Mouse (Mus musculus): ENCODE results near the gene Ebf1. TPM values are rescaled to one million over a fixed set of nuclear protein-coding genes. Genes with fewer than 3 reads are reported as not detected.
A peak's percentile ranks its signal among the peaks of the same experiment; 100 is the strongest.

The Ebf1 gene
- total and polyA plus RNA-seq, 2 experiments from 2014 or later, result 8.1 to 10.4 TPM

GRCm38 (mm10) chr11:44943781-44944180 is 326.7 kb downstream of the Ebf1 start:
- no peaks in the 10 kb centered on the region for H3K4me1 ChIP-seq (ENCODE audit: control insufficient read depth, insufficient read depth)
- DNase-seq (ENCODE audit: low spot score), result peak; percentile 25
- no peak overlapping the region for H3K4me2 ChIP-seq (ENCODE audit: low read depth, low read length)
- WGBS, result 59% methylated on average over 4 of the region's 4 CpGs
- no peak overlapping the region for H3K4me3 ChIP-seq (ENCODE audit: low read depth, low read length)
- H3K27ac ChIP-seq (ENCODE audit: low read depth), result no peak overlapping the region
- no peak for ATAC-seq (ENCODE audit: insufficient read depth, low read depth)
- no peaks in the 10 kb centered on the region for H3K36me3 ChIP-seq (replicated peaks; ENCODE audit: control insufficient read depth, insufficient read depth, low read length)
- no peaks in the 10 kb centered on the region for H3K9me3 ChIP-seq (replicated peaks; ENCODE audit: control insufficient read depth, low read length)
- no peak overlapping the region for H3K9ac ChIP-seq (replicated peaks; ENCODE audit: low read depth, low read length)
- H3K27me3 ChIP-seq (ENCODE audit: control insufficient read depth, insufficient read depth, low read length), result no peaks in the 10 kb centered on the region
- no peak for TF ChIP-seq EP300 (IDR thresholded peaks at IDR 0.05; ENCODE audit: low read depth)

- Histone ChIP-seq H3K27me3 (ENCODE audit: control insufficient read depth, insufficient read depth, low read length) (no peaks in the 10 kb centered on the region), H3K9me3 (replicated peaks; ENCODE audit: control insufficient read depth, low read length) (no peaks in the 10 kb centered on the region), H3K27ac (ENCODE audit: low read depth) (no peak overlapping the region), H3K9ac (replicated peaks; ENCODE audit: low read depth, low read length) (no peak overlapping the region), H3K36me3 (replicated peaks; ENCODE audit: control insufficient read depth, insufficient read depth, low read length) (no peaks in the 10 kb centered on the region), H3K4me2 (ENCODE audit: low read depth, low read length) (no peak overlapping the region), H3K4me1 (ENCODE audit: control insufficient read depth, insufficient read depth) (no peaks in the 10 kb centered on the region), H3K4me3 (ENCODE audit: low read depth, low read length) (no peak overlapping the region)
- DNase-seq (ENCODE audit: low spot score), result no peak
- WGBS, result 81% methylated on average over 2 of the region's 2 CpGs
- TF ChIP-seq CTCF (IDR thresholded peaks at IDR 0.05; ENCODE audit: low read depth) (no peak), EP300 (IDR thresholded peaks at IDR 0.05; ENCODE audit: low read depth) (no peak)
- ATAC-seq (ENCODE audit: insufficient read depth, low read depth), result no peak
Measured at GRCm38 (mm10) chr11:44944401-44944800, 327.3 kb downstream of the Ebf1 start.

- H3K9me3 ChIP-seq (replicated peaks; ENCODE audit: control insufficient read depth, low read length), result no peaks in the 10 kb centered on the region
- no peaks in the 10 kb centered on the region for H3K4me1 ChIP-seq (ENCODE audit: control insufficient read depth, insufficient read depth)
- WGBS, result 69% methylated on average over 3 of the region's 3 CpGs
- H3K4me3 ChIP-seq (ENCODE audit: low read depth, low read length), result no peak overlapping the region
- TF ChIP-seq CTCF (IDR thresholded peaks at IDR 0.05; ENCODE audit: low read depth) (no peak), EP300 (IDR thresholded peaks at IDR 0.05; ENCODE audit: low read depth) (no peak)
- no peak overlapping the region for H3K4me2 ChIP-seq (ENCODE audit: low read depth, low read length)
- ATAC-seq (ENCODE audit: insufficient read depth, low read depth) (no peak), DNase-seq (ENCODE audit: low spot score) (no peak)
- no peaks in the 10 kb centered on the region for H3K36me3 ChIP-seq (replicated peaks; ENCODE audit: control insufficient read depth, insufficient read depth, low read length)
- H3K27me3 ChIP-seq (ENCODE audit: control insufficient read depth, insufficient read depth, low read length), result no peaks in the 10 kb centered on the region
- no peak overlapping the region for H3K27ac ChIP-seq (ENCODE audit: low read depth)
- no peak overlapping the region for H3K9ac ChIP-seq (replicated peaks; ENCODE audit: low read depth, low read length)
Measured at GRCm38 (mm10) chr11:44946618-44947017, 329.5 kb downstream of the Ebf1 start.

- DNase-seq (ENCODE audit: low spot score) (peak; percentile 18), ATAC-seq (ENCODE audit: insufficient read depth, low read depth) (no peak; the same call in 1 of the 2 replicates)
- Histone ChIP-seq H3K9me3 (replicated peaks; ENCODE audit: control insufficient read depth, low read length) (no peaks in the 10 kb centered on the region), H3K4me2 (ENCODE audit: low read depth, low read length) (no peak overlapping the region), H3K9ac (replicated peaks; ENCODE audit: low read depth, low read length) (no peak overlapping the region), H3K4me3 (ENCODE audit: low read depth, low read length) (no peak overlapping the region), H3K27ac (ENCODE audit: low read depth) (no peak overlapping the region), H3K27me3 (ENCODE audit: control insufficient read depth, insufficient read depth, low read length) (no peaks in the 10 kb centered on the region), H3K36me3 (replicated peaks; ENCODE audit: control insufficient read depth, insufficient read depth, low read length) (no peaks in the 10 kb centered on the region), H3K4me1 (ENCODE audit: control insufficient read depth, insufficient read depth) (no peaks in the 10 kb centered on the region)
- 68% methylated on average over 6 of the region's 6 CpGs for WGBS
- TF ChIP-seq CTCF (IDR thresholded peaks at IDR 0.05; ENCODE audit: low read depth) (no peak), EP300 (IDR thresholded peaks at IDR 0.05; ENCODE audit: low read depth) (no peak)
Measured at GRCm38 (mm10) chr11:44948541-44948940, 331.4 kb downstream of the Ebf1 start.

DNA sequence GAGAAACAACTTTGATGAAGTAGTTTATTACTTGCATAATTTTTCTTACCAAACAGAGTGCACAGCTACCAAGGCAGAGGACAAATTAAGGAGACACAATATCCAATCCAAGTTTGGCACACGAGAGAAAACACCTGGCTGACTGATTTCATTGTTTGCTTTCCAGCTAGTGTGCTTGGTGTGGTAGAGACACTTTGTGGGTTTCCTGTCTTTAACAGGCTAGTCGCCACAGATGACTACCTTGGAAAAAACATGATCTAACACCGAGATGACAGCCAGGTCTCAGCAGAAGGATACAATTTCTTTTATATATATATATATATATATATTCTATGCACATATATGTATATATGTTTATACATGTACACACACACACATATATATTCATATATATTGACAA is 332.0 kb downstream of the Ebf1 start:
- Histone ChIP-seq H3K4me1 (ENCODE audit: control insufficient read depth, insufficient read depth) (no peaks in the 10 kb centered on the region), H3K4me2 (ENCODE audit: low read depth, low read length) (no peak overlapping the region), H3K9ac (replicated peaks; ENCODE audit: low read depth, low read length) (no peak overlapping the region), H3K9me3 (replicated peaks; ENCODE audit: control insufficient read depth, low read length) (no peaks in the 10 kb centered on the region), H3K36me3 (replicated peaks; ENCODE audit: control insufficient read depth, insufficient read depth, low read length) (no peaks in the 10 kb centered on the region), H3K4me3 (ENCODE audit: low read depth, low read length) (no peak overlapping the region), H3K27me3 (ENCODE audit: control insufficient read depth, insufficient read depth, low read length) (no peaks in the 10 kb centered on the region), H3K27ac (ENCODE audit: low read depth) (no peak overlapping the region)
- no peak for ATAC-seq (ENCODE audit: insufficient read depth, low read depth)
- no peak for TF ChIP-seq EP300 (IDR thresholded peaks at IDR 0.05; ENCODE audit: low read depth)
- no peak for TF ChIP-seq CTCF (IDR thresholded peaks at IDR 0.05; ENCODE audit: low read depth)
- no peak for DNase-seq (ENCODE audit: low spot score)
- WGBS, result 60% methylated on average over 3 of the region's 3 CpGs

DNA sequence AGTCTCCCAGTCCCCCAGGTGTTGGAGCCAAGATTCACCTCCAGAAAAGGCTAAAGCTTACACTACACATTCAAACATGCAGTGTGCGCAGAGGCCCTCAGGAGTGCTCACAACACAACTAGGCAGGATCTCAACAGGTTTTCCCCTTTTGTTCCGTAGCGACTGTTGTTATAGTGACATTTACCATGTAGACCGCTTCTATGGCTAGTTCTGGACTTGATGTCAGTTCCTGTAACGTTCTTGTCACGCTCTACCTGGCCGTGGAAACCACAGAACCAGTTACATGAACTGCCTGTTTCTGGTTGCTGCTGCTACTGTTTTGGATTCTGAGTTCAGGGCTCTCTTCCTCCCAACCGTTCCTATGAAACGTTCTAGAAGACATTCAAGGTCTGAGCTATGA is 333.2 kb downstream of the Ebf1 start:
- Histone ChIP-seq H3K27me3 (ENCODE audit: control insufficient read depth, insufficient read depth, low read length) (no peaks in the 10 kb centered on the region), H3K27ac (ENCODE audit: low read depth) (no peak overlapping the region), H3K4me1 (ENCODE audit: control insufficient read depth, insufficient read depth) (no peaks in the 10 kb centered on the region), H3K9ac (replicated peaks; ENCODE audit: low read depth, low read length) (no peak overlapping the region), H3K36me3 (replicated peaks; ENCODE audit: control insufficient read depth, insufficient read depth, low read length) (no peaks in the 10 kb centered on the region), H3K4me2 (ENCODE audit: low read depth, low read length) (no peak overlapping the region), H3K9me3 (replicated peaks; ENCODE audit: control insufficient read depth, low read length) (no peaks in the 10 kb centered on the region), H3K4me3 (ENCODE audit: low read depth, low read length) (no peak overlapping the region)
- TF ChIP-seq CTCF (IDR thresholded peaks at IDR 0.05; ENCODE audit: low read depth) (no peak), EP300 (IDR thresholded peaks at IDR 0.05; ENCODE audit: low read depth) (no peak)
- 84% methylated on average over 9 of the region's 9 CpGs for WGBS
- no peak for ATAC-seq (ENCODE audit: insufficient read depth, low read depth)
- no peak for DNase-seq (ENCODE audit: low spot score)
